Mouse (Mus musculus): ENCODE measurements around the gene Mrm3. TPM values are rescaled to one million over a fixed set of nuclear protein-coding genes. Genes with fewer than 3 reads are reported as not detected.
A peak's percentile ranks its signal among the peaks of the same experiment; 100 is the strongest.
"Not testable (repeated sequence)": the region's sequence is repeated elsewhere in the genome, so short reads cannot be mapped to it uniquely, and the experiment has no call there.

Mrm3 gene
- polyA plus RNA-seq (2015; fragmentation: Nextera tagmentation; extraction: Ambion mirVana) = 26.2 and 26.8 TPM in 2 replicates

DNA sequence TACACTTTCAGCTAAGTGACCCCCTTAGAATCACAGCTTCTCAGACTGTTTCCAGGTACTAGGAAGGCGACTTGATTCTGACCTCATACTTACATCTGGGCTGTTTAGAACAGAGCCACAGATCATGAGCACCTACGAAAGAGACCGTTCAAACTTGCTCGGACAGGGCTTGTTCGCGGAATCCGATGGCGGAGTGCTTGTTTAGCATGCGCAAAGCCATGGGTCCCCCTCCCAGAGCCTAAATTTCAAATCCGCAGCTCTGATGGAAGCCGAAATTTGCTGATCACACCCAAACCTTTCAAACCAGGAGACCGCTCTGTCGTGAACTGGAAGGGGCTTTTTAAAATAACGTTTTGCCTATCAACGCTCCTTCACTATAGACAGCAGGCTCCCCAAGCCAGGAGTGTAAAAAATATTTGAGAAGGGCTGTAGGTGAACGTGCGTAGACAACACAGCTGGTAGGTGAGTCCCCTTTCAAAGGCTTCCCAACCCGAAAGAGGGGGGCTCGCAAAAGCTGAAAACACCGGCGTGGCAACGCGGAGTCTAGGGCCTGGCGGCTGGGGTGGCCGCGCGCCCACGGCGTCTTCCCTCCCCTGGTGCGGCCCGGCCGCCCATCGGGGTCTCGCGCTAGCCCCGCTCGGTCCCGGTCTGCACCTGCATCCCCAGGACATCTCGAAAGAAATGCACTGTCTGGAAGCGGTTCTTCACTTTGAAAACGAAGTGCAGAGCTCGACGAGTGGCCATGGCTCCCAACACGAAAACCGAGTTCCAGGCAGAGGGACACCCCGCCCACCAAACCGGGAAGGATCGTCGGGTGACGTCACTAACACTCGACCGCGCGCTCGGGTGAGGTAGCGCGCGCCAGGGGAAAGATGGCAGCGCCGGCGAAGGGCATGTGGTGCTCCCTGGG, at the start of gene Mrm3, which contains the start of gene Glod4:
Gene Mrm3, plus strand, starts transcription at position 815 of the 910 bp plus-strand sequence.
Gene Glod4, minus strand, starts transcription at position 825 of the 910 bp plus-strand sequence.
- Histone ChIP-seq H3K4me2 (replicated peaks) (peak within 1 kb of the TSS; percentile 92), H3K4me1 (peaks cover 22% of the 10 kb centered on the region), H3K36me3 (peaks cover 22% of the 10 kb centered on the region), H3K4me3 (peak within 1 kb of the TSS; percentile 90), H3K9ac (peak within 1 kb of the TSS; percentile 87), H3K27ac (peak within 1 kb of the TSS; percentile 78), H3K9me3 (no peaks in the 10 kb centered on the region), H3K27me3 (no peaks in the 10 kb centered on the region)
- peak; percentile 81 for ATAC-seq (ENCODE audit: low FRiP score, low read depth)
- WGBS = under 1% methylated on average over 61 of the region's 61 CpGs

DNA sequence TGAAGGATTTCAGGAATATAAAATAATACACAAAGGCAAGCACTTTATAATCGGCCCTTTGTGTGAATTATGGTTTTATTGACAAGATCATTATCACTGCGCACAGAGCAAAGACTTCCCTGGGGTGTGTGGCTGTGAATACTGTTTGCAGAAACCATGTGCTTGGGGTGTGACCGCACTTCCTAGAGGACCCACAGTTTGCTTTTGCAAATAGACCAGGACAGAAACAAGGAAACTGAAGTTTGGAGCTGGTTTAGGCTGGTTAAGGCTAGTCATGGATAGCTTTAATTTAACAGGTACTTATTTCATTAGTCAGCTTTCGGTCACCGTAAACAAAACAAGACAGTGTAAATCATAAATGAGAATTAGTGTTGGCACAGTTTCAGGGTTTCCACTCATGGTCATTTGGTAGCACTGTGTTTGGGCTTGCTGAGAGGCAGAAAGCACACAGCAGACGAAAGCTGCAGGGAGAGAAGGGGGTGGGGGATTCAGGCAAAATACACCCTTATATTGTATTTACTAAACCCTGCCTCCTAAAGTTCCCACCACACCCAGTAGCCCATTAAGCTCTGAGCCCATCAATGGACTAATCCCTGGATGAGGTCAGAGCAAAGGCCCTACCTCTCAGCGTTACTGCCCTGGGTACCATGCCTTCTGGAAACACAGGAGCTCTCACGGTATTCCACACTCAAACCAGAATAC, 47.1 kb upstream of the Mrm3 start:
- WGBS = 53% methylated on average over 8 of the region's 8 CpGs
- ATAC-seq (ENCODE audit: low FRiP score, low read depth) = no peak
- H3K27me3 ChIP-seq = no peaks in the 10 kb centered on the region
- H3K36me3 ChIP-seq = no peaks in the 10 kb centered on the region
- H3K9ac ChIP-seq = no peak overlapping the region
- H3K27ac ChIP-seq = no peak overlapping the region
- no peak overlapping the region for H3K4me2 ChIP-seq (replicated peaks)
- peaks cover 7% of the 10 kb centered on the region; the same call in 1 of the 2 replicates for H3K4me1 ChIP-seq
- no peaks in the 10 kb centered on the region for H3K9me3 ChIP-seq
- H3K4me3 ChIP-seq = no peak overlapping the region

DNA sequence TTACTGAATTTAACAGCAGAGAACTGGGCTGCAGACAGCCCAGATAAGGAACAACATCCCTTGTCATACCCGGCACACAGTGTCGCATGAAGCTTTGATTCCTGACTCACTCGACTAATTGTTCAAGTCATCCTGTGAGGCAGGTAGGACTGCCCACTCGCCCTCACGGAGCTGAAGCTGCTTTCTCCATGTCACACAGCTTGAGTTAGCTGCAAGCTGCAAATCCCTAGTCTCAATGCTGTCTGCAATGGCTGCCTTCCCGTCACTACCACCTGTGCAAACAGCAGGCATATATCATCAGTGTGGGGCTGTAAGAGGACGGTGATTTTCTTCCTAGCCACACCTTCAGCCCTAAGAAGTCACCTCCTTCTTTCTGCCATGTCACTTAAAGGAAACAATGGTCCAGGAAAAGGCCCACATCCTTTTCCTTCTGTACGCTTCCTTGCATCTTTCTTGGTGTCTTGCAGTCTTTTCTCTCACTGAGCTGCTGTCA, 46.5 kb upstream of the Mrm3 start:
- H3K4me1 ChIP-seq = peaks cover 10% of the 10 kb centered on the region; the same call in 1 of the 2 replicates
- H3K9ac ChIP-seq = no peak overlapping the region
- H3K27me3 ChIP-seq = no peaks in the 10 kb centered on the region
- ATAC-seq (ENCODE audit: low FRiP score, low read depth) = no peak
- H3K36me3 ChIP-seq = no peaks in the 10 kb centered on the region
- H3K27ac ChIP-seq = no peak overlapping the region
- H3K9me3 ChIP-seq = no peaks in the 10 kb centered on the region
- no peak overlapping the region for H3K4me2 ChIP-seq (replicated peaks)
- 55% methylated on average over 8 of the region's 8 CpGs for WGBS
- H3K4me3 ChIP-seq = no peak overlapping the region

DNA sequence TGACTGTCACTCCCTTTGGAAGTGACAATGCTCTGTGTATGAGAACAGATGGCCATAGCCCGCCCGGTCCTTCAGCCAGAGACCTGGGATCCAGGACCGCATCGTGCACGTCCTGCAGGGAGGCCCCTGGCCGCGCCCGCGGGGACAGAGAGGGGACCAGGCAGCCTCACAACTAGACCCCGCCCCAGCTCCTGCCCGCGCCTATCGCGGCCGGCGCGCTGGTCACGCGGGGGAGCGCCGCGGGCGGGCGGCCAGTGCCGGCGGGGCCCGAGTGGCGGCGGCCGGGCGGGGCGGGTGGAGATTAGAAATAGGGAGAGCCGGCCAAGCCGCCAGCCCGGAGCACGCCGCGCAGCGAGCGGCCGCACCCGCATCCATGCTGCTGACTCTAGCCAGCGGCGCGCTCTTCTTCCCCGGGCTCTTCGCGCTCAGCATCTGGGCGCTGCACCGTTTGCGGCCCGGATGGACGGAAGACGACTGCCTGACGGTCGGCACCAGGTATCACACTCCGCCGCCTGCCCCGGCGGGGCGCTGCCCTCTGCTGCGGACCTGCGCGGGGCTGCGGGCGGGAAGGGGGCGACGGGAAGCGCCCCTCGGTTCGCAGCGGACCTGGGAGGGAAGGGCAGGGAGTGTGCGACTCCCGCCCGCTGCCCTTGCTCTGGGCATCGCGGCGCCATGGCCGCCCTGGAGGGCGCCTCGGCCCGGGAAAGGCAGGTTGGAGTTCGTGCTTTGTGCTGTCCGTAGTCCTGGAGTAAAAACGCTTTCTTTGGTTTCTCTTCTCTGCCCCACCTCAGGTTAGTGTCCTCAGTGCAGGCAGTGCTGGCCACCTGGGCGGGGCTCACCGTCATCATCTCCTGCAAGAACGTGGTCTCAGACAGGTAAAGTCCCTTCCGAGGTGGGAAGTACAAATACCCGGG, 41.5 kb upstream of the Mrm3 start:
- peak; percentile 95 for ATAC-seq (ENCODE audit: low FRiP score, low read depth)
- H3K9me3 ChIP-seq = no peaks in the 10 kb centered on the region
- WGBS = under 1% methylated on average over 88 of the region's 90 CpGs
- H3K4me3 ChIP-seq = peak overlapping the region; percentile 90
- no peaks in the 10 kb centered on the region for H3K27me3 ChIP-seq
- H3K36me3 ChIP-seq = peaks cover 22% of the 10 kb centered on the region
- H3K4me1 ChIP-seq = peaks cover 20% of the 10 kb centered on the region; the same call in 1 of the 2 replicates
- peak overlapping the region; percentile 88 for H3K4me2 ChIP-seq (replicated peaks)
- peak overlapping the region; percentile 76; the same call in 1 of the 2 replicates for H3K27ac ChIP-seq
- H3K9ac ChIP-seq = peak overlapping the region; percentile 89

DNA sequence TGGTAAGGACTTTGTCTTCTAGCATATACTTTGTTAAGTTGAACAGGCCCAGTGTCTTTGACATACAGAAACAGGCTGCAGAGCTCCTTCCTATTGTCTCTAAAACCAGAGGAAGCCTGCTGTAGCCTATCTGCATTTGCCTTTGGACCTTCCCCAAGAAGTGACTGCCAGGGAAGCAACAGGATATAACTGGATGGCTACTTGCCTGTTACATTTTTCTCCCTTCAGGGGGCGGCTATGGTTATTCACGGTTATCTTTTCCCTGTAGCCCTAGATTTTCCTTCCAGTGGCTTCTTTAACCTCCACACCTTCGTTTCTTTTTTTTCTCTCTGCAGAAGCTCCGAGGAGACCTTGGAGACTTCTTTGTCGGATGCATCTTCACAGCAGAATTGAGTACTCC, 36.7 kb upstream of the Mrm3 start:
- Histone ChIP-seq H3K4me3 (no peak overlapping the region), H3K36me3 (peaks cover 65% of the 10 kb centered on the region), H3K27me3 (no peaks in the 10 kb centered on the region), H3K9ac (no peak overlapping the region), H3K4me1 (peaks cover 10% of the 10 kb centered on the region; the same call in 1 of the 2 replicates), H3K9me3 (no peaks in the 10 kb centered on the region), H3K4me2 (replicated peaks) (no peak overlapping the region), H3K27ac (no peak overlapping the region)
- no peak for ATAC-seq (ENCODE audit: low FRiP score, low read depth)
- 90% methylated on average over 5 of the region's 5 CpGs for WGBS

DNA sequence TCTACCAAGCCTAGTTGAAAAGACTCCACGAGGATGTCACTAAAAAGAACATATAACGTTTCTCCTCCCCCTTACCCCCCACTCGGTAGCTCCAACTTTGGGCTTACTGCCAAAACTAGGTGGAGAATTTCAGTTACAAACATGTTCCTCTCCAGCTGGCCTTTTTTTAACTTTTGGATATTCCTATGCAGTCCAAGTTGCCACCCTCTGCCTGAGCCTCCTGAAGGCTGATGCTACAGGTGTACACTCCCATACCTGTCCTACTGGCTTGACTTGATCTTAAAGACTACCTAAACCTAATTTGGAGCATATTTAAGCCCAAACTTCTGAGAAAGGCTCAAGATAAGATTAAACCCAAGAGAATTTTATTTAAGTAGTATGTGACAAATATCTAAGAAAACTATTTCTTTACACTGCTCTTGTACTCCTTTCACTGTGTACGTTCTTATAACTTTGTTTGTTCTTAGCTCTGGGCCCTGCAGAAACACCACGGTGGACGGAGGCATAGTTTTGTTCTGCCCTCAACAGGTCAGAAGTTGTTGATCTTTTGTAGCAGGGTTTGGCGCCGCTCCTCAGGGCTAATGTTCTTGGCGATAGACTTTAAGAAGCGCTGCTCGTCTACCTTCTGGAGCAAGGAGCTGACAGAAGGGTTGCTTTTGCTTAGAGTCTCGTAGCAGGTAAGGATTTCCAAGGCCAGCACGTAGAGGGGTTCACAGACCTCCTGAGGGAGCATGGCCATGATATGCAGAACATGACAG, 33.1 kb upstream of the Mrm3 start:
- H3K27me3 ChIP-seq = no peaks in the 10 kb centered on the region
- no peak overlapping the region for H3K4me2 ChIP-seq (replicated peaks)
- no peak for ATAC-seq (ENCODE audit: low FRiP score, low read depth)
- no peak overlapping the region for H3K27ac ChIP-seq
- no peaks in the 10 kb centered on the region for H3K4me1 ChIP-seq
- H3K9ac ChIP-seq = no peak overlapping the region
- peaks cover 84% of the 10 kb centered on the region for H3K36me3 ChIP-seq
- H3K4me3 ChIP-seq = no peak overlapping the region
- WGBS = 90% methylated on average over 13 of the region's 13 CpGs
- H3K9me3 ChIP-seq = no peaks in the 10 kb centered on the region

DNA sequence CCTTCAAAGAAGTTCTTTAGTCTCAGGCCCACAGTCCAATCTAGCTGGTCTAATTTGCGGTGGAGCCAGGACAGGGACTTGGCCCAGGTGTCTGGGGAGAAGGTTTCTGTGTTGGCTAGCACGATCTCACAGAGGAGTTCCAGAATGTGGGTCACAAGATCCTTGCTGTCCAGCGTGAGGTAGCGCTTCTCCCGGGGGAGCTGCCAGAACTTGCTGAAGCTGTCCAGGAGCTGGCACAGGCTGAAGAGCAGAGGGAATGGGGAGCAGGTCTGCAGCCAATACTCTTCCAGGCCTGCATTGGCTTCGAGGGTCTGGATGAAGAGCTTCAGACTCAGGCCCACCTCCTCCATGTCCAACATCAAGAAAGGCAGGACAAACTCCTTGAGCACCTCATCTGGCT, 31.9 kb upstream of the Mrm3 start:
- H3K4me1 ChIP-seq = peaks cover 11% of the 10 kb centered on the region
- H3K9me3 ChIP-seq; H3K4me3 ChIP-seq; H3K27me3 ChIP-seq; H3K9ac ChIP-seq; H3K4me2 ChIP-seq (replicated peaks); H3K27ac ChIP-seq; ATAC-seq (ENCODE audit: low FRiP score, low read depth): not testable (repeated sequence)
- WGBS = 90% methylated on average over 5 of the region's 6 CpGs
- H3K36me3 ChIP-seq = peaks cover 74% of the 10 kb centered on the region

DNA sequence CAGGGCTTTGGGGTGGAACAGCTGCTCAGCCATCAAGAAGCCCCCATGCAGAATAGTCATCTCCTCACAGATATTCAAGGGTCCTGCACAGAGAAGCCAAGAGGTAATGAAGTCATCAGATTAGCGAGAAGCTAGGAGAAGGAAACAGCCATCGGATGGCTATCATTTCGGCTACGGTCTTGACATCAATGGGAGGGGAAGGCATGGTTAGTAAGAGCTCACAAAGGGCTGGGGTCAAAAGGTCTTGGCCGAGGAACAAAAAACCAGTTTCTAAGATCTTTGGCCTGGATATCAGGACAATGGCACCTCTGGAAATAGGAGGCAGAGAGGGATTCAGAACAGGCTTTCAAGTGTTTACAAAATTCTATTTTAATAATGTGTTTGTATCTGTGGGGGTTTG, 29.7 kb upstream of the Mrm3 start:
- ATAC-seq (ENCODE audit: low FRiP score, low read depth) = no peak
- no peaks in the 10 kb centered on the region for H3K27me3 ChIP-seq
- no peak overlapping the region for H3K4me2 ChIP-seq (replicated peaks)
- H3K27ac ChIP-seq = no peak overlapping the region
- peaks cover 18% of the 10 kb centered on the region for H3K4me1 ChIP-seq
- H3K36me3 ChIP-seq = peaks cover 52% of the 10 kb centered on the region
- H3K9me3 ChIP-seq = no peaks in the 10 kb centered on the region
- H3K4me3 ChIP-seq = no peak overlapping the region
- 86% methylated on average over 5 of the region's 5 CpGs for WGBS
- H3K9ac ChIP-seq = no peak overlapping the region

DNA sequence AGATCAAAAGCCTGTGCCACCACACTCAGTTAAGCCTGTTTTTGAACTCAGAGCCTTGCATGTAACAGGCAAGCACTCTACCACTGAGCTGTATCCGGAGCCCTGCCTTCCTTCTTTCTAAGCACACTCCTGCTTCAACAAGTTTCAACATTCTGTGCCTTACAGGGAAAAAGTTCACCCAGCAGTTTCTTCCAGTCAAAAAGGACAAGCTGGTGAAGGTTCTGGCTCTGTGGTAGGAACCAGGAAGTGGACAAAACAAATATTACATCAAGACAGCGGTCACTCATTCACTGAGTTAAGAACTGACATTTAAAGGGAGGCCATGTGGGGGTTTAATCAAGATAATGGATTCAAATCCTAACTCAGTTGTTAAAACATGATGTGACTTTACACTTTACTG, 28.5 kb upstream of the Mrm3 start:
- Histone ChIP-seq H3K36me3 (peaks cover 55% of the 10 kb centered on the region), H3K4me3 (no peak overlapping the region), H3K4me2 (replicated peaks) (no peak overlapping the region), H3K27ac (no peak overlapping the region), H3K9ac (no peak overlapping the region), H3K9me3 (no peaks in the 10 kb centered on the region), H3K27me3 (no peaks in the 10 kb centered on the region), H3K4me1 (peaks cover 18% of the 10 kb centered on the region)
- 90% methylated on average over 2 of the region's 2 CpGs for WGBS
- no peak for ATAC-seq (ENCODE audit: low FRiP score, low read depth)

DNA sequence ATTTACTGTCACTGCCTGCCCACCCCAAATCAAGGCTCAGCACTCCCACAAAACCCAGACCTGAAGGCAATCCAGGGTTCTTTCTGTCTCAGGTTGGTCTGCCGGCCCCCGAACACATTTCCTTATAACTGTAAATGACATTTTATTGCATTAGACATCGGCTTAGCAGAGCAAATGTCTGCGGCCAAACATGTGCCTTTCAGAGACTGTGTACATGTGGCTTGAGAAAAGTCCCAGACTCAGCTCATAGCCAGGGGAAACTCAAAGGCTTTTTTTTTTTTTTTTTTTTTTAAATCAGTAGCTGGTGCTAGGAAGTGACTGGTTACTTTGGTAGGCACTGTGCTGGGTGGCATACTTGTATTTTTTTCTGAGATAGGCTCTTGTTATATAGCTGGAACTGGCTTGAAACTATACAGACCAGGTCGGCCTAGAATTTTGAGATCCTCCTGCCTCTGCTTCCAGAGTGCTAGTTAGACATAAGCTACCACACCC, 27.4 kb upstream of the Mrm3 start:
- Histone ChIP-seq H3K9ac (peak overlapping the region; percentile 86), H3K4me2 (replicated peaks) (peak overlapping the region; percentile 71), H3K27ac (peak overlapping the region; percentile 94; the same call in 1 of the 2 replicates), H3K9me3 (no peaks in the 10 kb centered on the region), H3K4me3 (peak overlapping the region; percentile 64), H3K4me1 (peaks cover 18% of the 10 kb centered on the region), H3K36me3 (peaks cover 56% of the 10 kb centered on the region), H3K27me3 (no peaks in the 10 kb centered on the region)
- no peak for ATAC-seq (ENCODE audit: low FRiP score, low read depth)
- WGBS = 81% methylated on average over 5 of the region's 5 CpGs

Data from limb, embryonic 13.5 days (tissue).